Mouse (Mus musculus): ENCODE results near the gene Corin.

Corin gene

DNA sequence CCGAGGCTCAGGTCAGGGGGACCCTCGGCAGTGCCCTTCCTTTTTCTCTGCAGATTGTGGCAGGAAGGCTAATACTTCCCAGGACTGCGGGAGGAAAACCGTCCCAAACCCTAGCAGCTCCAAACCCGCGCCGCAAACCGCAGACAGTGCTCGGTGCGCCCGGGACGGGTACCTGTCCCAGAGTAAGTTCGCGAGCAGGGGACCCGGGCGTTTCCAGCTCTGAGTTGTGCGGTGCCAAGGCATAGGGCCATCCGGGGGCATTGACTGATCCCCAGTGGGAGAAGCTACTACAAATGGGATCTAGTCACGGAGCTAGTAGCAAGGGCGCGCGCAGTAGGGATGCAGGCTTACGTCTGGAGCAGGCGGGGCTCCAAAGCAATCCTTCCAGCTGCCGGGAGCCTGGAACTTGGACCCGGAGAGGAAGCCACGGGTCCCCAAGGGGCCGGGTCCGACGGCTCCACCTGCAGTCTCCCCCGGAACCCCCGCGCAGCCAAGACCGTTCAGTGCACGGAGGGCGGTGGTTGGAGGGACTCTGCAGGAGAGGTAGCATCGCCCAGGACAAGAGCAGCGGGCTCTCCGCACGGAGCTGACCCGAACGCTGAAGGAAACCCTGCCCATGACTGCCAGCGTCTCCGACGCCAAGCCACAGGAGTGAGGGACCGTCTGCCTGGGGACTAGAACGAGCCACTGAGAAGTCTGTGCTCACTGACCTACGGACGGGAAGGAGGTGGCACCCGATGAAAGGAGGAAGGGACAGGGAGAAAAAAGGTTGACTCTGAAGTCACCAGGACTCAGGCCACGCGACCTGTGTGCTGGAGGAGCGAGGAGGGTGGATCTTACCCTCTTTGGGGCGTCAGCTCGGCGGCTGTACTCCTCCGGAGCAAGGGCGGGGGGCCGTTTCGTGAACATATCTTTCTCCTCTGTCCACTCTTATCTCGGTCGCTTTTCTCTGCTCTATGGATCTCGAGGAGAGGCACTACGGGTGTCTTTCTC is at the start of gene Corin:
TSS of gene Corin (minus strand) at position 943 of the 993 bp plus-strand sequence.
- no peak for DNase-seq (ENCODE audit: low spot score in 2 of 2)

DNA sequence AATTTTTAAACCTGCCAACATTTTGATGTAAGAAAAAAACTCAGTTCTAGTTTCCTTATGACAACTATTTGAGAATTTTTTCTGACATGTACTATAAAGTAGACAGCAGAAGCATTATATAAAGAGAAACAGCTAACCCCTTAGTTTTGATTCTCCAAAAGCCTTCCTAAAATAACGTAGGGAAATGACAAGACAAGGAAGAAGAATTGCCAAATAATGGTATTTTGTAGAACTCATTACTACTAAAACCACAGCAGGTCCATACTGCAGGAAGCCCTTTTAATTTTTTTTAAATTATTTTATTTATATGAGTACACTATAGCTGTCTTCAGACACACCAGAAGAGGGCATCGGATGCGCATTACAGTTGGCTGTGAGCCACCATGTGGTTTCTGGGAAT is 46.9 kb upstream of the Corin start:
- DNase-seq (ENCODE audit: low spot score in 2 of 2) = no peak

DNA sequence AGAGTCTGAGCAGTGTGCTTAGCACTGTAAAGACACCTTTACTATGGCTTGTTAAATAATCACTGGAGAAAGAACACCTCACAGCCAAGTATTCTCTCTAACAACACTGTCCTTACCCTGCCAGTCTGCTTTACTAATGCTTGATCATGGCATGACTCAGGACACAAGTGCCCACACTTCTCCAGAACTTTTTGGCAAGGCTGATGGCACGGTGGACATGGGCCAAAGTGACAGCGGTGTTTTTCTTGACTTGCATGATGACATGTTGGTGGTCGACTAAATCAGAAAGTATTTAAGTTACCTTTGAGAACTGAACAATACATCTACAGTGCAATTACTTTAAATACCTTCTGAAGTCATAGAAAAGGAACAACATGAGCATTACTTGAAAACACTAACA is 24.6 kb upstream of the Corin start:
- no peak for DNase-seq (ENCODE audit: low spot score in 2 of 2)

DNA sequence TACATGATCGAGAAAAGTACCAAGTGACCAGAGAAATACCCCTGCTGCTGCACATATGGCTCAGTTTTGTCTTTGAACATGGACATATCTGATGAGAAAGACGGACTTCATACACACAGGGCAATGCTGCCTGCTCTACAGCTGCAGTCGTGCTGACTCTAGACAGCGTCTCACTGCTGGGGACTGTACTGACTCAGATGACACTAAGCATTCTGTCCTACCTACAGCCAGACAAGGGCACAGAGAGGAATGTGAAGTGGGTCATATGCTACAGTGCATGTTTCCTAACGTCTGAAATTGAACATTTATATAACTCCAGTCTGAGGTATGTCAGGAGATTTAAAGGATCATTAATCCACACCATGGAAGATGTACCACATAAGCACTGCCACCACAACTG is 9.5 kb upstream of the Corin start:
- DNase-seq (ENCODE audit: low spot score in 2 of 2) = no peak

DNA sequence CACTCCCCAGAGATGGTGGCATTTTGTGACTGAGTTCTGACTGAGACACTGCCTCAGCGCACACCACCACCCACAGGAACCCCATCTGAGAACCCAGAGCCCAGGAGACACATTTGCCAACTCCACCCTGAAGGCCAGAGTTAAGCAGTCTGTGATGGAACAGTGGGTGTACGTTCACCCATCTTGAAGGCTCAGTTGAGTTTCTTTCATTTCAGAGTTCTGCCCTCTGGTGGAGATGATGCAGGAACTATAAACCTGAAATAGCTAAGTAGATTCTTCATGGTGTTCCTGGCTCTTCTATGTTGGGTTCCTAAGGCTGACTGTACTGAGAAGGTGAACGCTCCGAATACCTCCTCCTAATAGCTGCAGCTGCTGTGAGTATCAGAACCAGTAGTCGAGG is 1.5 kb upstream of the Corin start:
- DNase-seq (ENCODE audit: low spot score in 2 of 2) = no peak

DNA sequence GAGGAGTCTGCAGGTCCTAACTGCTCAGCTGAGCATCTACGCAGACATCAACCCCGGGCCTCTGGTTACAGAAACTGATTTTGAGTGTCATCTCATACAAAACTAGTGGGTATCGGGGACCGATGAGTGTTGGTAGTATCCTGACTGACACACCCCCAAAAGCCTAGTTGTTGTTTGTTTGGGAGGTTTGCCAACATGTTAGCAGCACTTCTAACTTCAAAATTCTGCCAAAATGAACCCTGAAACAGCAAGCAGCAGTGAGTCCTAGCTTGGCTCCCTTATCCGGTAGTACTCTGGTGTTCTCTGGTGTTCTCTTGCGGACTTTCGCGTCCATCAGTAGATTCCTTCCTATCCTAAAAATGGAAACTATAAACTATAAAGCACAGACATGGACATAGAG is 1.5 kb downstream of the Corin start:
- DNase-seq (ENCODE audit: low spot score in 2 of 2) = no peak

DNA sequence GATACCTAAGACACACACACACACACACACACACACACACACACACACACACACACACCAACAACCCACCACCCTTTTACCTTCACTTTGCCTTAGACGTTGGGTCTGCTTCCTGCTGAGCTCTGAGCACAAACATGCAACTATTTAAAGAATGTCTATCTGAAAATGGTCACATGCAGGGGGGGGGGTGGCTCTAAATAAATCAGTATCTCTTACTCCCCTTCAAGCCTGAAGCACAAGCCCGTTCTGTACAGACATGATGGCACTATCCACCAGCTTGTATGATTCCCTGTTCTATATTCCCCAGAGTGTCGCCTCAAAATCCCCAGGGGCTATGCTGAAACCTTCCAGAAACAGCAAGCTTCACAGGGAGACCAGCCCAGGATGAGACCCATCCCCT is 2.5 kb downstream of the Corin start:
- no peak for DNase-seq (ENCODE audit: low spot score in 2 of 2)

DNA sequence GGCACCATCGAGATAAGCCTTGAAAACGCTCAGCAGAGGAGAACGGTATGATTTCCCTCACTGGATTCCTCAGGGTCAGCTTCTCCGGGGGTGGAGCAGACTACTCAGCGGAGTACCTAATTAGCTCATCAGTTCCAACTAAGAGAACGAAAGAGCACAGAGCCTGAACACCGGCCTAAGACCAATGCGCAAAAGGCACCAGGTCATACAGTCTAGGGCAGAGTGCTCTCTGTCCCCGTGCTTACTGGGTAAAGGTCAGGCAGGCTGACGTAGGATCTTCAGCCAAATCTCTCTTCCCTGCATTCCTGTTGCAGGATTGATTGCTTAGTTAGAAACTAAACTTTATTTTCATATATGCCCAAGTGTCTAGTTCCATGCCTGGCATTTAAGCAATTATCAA is 6.0 kb downstream of the Corin start:
- no peak for DNase-seq (ENCODE audit: low spot score in 2 of 2)

DNA sequence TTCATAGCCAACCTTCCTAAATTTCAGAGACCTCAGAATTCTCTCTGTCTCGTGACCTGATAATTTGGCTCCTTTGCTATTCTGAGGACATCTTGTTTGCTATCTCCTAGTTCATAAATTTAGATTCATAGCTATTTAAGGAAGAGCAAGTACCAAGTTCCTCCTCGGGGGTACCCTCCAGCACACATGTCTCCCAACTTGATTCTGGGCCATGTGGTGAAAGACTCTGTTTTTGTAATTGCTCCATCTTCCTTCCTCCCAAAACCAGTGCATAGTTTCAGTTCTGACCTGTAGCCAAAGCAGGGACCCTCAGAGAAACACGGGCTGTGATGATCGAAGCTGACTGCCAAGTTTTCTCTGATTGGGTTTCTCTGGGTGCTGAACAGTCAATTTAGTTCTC is 7.5 kb downstream of the Corin start:
- no peak for DNase-seq (ENCODE audit: low spot score in 2 of 2)

DNA sequence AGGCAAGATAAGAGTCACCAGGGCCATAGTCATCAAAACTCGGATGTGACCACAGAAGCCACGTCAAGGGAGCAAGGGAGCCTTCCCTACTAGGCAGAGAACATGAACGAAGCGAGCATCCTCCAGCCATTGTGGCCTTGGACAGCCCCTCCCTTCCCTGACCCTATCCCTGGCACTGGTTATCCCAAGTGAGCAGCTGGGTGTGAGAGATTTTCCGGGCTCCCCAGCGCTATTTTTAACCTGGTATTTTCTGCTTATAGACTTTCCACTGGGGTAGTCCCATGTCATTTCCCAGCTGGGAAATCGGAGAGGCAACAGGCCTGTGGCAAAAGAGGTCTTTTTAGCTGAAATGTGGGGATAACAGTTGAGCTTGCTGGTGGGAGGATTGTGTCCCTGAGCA is 10.4 kb downstream of the Corin start:
- DNase-seq (ENCODE audit: low spot score in 2 of 2) = no peak

DNA sequence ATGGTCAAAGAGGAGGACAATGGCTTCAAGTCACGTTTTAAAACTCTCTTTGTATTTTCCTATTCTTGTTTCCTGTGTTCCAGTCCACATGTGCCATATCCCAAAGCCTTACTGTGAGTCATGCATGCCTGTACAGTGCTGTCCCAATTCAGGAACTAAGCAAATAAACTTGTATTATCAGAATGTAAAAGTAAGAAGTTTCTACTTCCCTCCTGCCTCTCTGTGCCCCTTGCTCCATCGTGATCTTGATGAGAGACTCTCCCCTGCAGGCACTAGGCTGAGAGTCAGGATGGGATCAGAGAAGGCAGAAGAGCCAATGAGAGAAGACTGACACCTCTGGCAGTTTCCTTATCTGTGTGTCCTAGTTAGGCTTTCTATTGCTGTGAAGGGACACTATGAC is 13.0 kb downstream of the Corin start:
- no peak for DNase-seq (ENCODE audit: low spot score in 2 of 2)

DNA sequence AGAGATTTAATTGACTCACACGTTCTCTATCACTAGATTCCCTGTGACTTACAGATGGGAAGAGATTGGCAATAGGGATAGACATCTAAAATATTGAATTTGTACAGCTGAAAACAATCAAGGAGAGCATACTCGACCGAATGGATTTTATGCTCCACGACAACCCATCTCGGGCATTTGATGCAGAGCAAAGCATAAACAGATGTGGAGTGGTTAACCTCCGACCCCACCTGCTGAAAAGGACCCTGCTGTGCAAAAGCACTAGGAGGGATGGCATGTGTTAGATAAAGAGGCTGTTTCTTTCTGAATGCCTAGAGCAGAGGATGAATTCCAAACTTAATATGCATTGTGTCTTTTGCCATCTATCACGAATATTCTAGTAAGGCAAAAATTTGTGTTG is 23.8 kb downstream of the Corin start:
- no peak for DNase-seq (ENCODE audit: low spot score in 2 of 2)

DNA sequence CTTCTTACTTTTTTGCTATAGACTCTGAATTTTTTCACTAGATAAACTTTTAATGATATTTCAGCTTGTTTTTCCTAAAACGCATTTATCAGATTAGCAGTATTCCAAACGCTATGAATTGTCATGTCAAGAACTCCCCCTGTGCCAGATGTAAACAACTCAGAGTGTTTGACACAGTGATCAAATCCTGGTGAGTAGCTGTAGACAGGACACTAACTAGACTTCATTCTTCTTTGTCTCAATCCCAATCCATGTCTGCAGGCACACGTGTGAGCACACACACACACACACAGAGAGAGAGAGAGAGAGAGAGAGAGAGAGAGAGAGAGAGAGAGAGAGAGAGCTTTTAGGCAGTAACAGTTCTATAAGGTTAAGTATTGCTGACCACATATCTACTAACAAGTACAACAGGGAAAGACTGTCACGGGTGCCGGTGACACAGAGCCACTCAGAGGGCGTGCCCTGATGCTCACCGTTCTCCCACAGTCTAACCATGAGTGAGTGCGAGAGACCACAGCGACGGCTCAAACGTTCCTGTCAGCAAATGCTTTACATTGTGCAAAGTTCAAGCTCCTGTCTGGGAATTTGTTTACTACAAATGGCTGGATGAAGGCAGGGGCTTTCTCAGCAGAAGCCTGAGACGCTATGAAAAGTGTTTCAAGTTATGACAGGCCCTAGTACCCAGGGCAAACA is 31.8 kb downstream of the Corin start:
- no peak for DNase-seq (ENCODE audit: low spot score in 2 of 2)

DNA sequence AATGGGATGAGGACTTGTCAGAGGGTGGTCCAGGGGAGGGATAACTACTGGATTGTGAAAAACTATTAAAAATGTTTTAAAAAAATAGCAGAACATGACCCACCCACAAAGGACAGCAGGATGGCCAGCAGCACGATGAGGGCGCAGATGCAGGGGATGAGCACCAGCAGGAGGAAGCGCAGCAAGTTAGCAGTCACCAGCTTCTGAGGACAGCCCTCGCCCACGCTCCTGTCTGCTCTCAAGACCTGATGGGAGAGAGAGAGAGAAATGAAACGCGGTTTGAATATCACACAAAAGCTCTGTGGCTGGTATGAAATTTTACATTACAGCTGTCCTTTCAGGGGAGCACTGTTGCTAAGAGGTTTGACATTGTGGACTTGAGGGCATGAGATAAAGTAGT is 32.5 kb downstream of the Corin start:
- DNase-seq (ENCODE audit: low spot score in 2 of 2) = no peak

DNA sequence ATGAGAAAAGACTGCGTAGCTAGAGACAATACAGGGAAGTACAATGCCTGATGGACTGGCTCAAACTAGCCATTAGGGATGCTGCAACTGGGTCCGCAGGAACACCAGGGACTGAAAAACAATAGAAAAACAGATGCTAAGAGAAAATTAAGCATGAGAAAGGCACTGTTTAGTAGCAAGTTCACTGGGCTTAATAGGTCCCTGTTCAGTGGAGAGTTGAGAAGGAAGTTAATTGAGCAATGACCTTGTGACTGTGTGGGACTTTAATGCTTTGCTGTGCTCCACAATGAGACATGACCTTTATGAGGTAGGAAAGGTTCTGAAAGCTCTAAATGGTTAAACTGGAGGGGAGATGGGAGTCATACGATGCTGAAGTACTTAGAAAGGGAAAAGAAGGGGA is 39.3 kb downstream of the Corin start:
- DNase-seq (ENCODE audit: low spot score in 2 of 2) = no peak

DNA sequence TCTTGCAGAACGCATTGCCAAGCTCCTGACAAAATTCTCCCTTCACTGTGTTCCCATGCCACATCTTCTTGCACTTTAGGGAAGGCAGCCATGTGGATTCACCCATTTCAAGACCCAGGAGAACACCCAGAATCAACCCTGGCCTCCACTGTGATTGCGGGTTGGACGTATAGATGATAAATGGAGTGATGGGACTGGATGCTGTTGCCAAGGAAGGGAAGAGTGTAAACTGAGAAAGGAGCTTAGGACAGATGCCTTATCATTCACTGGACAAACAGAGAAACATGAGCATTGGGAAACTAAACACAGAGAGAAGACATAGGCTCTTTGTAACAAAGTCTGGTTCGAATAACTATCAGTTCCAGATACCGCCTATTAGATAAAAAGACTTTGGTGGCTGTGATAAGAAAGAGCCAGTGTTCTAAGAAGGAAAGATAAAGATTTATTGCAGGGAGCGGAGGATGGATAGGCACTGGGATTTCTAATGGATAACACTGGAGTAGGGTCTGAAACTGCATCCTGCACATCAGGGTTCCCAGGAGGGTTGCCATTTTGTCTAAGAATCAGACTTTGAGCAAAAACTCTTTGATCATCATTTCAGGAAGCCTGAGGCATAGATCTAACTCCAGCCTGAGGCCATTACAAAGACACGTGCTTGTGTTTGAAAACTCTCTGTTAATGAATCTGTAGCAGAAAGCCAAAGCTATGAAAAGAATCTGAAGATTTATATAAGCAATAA is 44.7 kb downstream of the Corin start:
- DNase-seq (ENCODE audit: low spot score in 2 of 2) = no peak

DNA sequence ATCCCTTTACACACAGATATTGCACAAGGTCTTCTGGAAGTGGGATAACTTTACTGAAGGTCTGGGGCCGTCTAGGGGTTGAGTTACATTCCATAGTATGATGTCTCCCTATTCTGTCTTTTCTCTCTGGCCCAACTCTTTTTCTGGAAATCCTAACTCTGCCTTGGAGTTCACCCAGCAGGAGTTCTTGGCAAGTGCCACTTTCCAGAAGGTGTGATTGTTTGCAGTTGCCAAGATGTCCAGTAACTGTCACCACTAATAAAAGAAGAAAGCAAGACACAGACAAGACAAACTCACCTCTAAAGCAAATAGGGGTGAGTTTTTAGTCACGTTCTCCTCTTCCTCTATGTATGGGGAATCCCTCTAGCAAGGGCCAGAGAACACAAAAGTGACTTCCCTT is 50.6 kb downstream of the Corin start:
- no peak for DNase-seq (ENCODE audit: low spot score in 2 of 2)

DNA sequence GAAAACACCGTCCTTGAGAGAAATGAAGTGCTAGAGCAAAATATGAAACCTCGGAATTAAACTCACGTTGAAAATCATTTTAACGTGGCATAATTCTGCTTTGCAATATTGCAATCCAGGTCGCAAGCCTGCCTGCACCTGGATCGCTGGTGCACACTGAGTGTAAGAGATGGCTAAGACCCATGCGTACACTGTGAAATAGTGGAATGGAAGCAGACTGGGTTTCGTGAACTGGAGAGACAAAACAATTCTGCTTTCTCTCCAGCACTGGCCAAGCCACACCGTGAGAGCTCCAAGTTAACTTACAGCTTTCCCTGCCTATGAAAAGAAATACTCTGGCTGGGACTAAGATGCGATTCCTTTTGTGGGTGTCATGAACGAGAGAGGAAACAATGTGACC is 51.1 kb downstream of the Corin start:
- no peak for DNase-seq (ENCODE audit: low spot score in 2 of 2)

DNA sequence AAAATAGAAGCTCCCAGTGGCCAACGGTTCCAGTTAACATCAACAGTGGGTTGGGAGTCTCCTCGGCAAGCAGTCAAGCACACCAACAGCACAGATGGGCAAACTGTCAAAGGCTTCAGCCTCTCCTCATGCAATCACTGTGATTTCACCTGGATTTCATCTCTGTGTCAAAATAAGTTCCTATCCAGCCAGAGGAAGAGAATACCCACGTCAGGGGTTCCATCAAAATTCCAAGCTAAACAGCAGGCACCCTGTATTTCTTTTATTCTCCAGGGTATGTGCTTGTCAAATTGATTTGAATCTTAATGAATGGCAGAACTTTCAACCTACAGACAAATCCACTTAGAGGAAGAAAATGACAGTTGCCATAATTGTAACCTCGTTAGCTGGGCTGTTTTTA is 51.5 kb downstream of the Corin start:
- no peak for DNase-seq (ENCODE audit: low spot score in 2 of 2)

DNA sequence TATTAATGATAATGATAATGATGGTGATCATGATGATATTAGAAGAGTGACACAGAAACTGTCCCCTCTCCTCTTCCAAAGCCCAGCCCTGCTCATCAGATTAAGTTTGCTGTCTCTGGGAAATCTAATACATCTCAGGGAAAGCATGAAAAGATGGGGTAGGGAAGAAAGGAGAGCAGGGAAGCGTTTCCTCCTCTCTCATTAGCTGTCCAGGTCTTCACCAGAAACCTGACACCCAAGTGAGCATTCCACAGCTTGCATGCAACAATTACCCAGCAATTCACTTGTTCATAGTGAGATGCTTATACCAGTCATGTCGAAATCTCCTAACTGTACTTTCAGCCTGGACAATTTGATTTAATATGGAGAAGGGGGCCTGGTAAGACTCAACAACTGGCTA is 55.4 kb downstream of the Corin start:
- DNase-seq (ENCODE audit: low spot score in 2 of 2) = no peak

DNA sequence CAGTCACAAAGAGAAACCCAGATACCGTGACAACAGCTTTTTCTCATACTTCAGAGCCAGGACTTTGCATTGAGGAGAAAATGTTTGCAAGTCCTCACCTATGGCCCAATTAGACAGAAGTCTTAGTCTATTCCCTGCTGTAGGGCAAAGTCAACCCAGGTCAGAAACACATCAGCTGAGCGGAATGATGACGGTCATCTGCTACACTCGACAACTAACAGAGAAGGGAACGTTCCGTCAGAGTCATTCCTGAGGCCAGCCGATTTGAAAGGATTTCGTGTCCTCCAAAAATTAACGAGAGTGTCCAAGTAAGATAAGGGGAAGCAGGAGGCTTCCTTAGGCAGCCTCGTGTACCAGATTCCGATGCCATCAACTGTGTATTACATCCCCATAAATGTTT is 58.2 kb downstream of the Corin start:
- no peak for DNase-seq (ENCODE audit: low spot score in 2 of 2)

DNA sequence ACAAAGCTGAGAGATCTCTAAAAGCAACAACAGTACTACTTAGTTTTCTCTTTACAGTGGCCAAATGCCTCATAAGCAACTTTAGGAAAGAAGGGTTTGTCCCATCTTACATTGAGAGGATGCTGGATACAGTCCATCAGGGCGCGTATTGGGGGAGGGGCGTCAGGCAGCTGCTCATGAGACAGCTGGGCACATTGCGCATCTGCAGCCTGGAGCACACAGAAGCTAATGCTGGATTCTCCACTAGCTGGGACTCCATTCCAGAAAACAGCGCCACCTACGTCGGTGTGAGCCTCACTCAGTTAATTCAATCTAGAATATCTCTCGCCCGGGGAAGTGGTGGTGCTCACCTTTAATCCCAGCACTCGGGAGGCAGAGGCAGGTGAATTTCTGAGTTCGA is 60.3 kb downstream of the Corin start:
- no peak for DNase-seq (ENCODE audit: low spot score in 2 of 2)

DNA sequence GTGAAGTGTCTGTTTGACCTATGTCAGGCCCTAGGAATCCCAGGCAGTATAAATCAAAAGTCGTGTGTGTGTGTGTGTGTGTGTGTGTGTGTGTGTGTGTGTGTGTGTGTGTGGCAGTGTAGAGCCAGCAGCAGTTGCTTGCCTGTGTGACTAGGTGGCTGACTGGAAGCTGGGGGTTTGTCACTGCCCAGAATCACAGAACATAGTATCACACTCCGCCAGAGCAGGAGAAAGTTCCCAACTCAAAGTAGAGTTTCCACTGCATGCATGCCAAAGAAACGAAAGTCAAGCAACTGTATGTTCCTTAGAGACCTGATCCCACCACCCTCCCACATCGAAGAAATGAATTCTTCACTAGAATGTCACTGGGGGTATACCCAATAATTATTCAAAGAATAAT is 61.3 kb downstream of the Corin start:
- no peak for DNase-seq (ENCODE audit: low spot score in 2 of 2)

All from urinary bladder, postnatal 36 days (tissue).